Mouse (Mus musculus) kidney, embryonic 15.5 days (tissue): Measurements from ENCODE around the gene Specc1l. TPM values are rescaled to one million over a fixed set of nuclear protein-coding genes. Genes with fewer than 3 reads are reported as not detected.
"Not testable (repeated sequence)": the region's sequence is repeated elsewhere in the genome, so short reads cannot be mapped to it uniquely, and the experiment has no call there.

Source experiments
- ATAC-seq: fragments of 200-750 bp; cut with Nextera tagmentation; replicated peaks from 2 replicates; pipeline ENCODE4 v1.8.0; 2017; ENCODE audit warnings: moderate TSS enrichment; ENCODE audit not compliant: low FRiP score
- H3K27ac ChIP-seq: fragments of 300-500 bp; sonication (generic); 2 replicates; pipeline ENCODE4 v1.5.1; 2015; ENCODE audit warnings: mild to moderate bottlenecking, inconsistent platforms
- H3K27me3 ChIP-seq: fragments of 300-500 bp; sonication (generic); 2 replicates; pipeline ENCODE4 v1.6.1; 2015; ENCODE audit warnings: inconsistent platforms
- H3K36me3 ChIP-seq: fragments of 300-500 bp; sonication (generic); 2 replicates; pipeline ENCODE4 v1.6.1; 2015; ENCODE audit warnings: inconsistent platforms
- H3K4me1 ChIP-seq: fragments of 300-500 bp; sonication (generic); 2 replicates; pipeline ENCODE4 v1.6.1; 2015; ENCODE audit warnings: inconsistent platforms
- H3K4me2 ChIP-seq: fragments of 300-500 bp; sonication (generic); 2 replicates; pipeline ENCODE4 v1.6.1; 2015; ENCODE audit warnings: moderate library complexity, mild to moderate bottlenecking, inconsistent platforms
- H3K4me3 ChIP-seq: fragments of 300-500 bp; sonication (generic); replicated peaks from 2 replicates; pipeline ENCODE4 v1.5.1; 2015; ENCODE audit warnings: mild to moderate bottlenecking, inconsistent platforms
- H3K9ac ChIP-seq: fragments of 300-500 bp; sonication (generic); 2 replicates; pipeline ENCODE4 v1.6.1; 2015; ENCODE audit warnings: mild to moderate bottlenecking, inconsistent platforms
- H3K9me3 ChIP-seq: fragments of 300-500 bp; sonication (generic); replicated peaks from 2 replicates; pipeline ENCODE4 v1.6.1; 2016; ENCODE audit warnings: inconsistent platforms
- WGBS: fragments of 180-500 bp; shearing (Covaris S2); methylation state at CpG from one replicate; pipeline ENCODE4 v1.1.7; 2015; ENCODE audit warnings: mixed read lengths; 5-methylcytosine and 5-hydroxymethylcytosine counted together
- polyA plus RNA-seq: library from polyadenylated mRNA; unstranded; fragments of >200 nt; fragmentation: Nextera tagmentation; extraction: Ambion mirVana; gene quantifications from 2 replicates; pipeline ENCODE4 v1.2.1, GENCODE M21; 2015

Specc1l gene
- polyA plus RNA-seq, 1 experiment from 2014 or later: 34.1 TPM

DNA sequence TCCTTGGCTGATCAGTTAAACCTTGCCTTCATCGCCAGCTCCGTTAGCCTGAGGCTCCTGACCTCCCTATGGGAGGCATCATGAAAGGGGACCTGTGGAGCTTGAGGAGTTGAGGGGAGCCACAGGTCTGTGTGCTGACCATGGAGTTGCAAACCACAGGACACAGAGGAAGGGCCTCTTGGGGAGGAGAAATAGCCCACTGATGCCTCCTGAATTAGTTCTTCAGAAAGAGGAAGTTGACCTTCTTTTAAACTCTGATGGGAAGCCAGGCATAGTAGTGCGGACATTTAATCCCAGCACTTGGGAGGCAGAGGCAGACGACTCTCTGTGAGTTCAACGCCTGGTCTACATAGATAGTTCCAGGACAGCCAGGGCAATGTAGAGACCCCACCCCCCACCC is 127.0 kb downstream of the Specc1l start:
- no peak for ATAC-seq
- no peak overlapping the region for H3K4me3 ChIP-seq
- H3K9me3 ChIP-seq: no peaks in the 10 kb centered on the region
- 0 out of 2 replicates have a peak, but pooled peaks cover 6% of the 10 kb centered on the region for H3K4me1 ChIP-seq
- no peak overlapping the region for H3K27ac ChIP-seq
- H3K9ac ChIP-seq: no peak overlapping the region
- peaks cover 3% of the 10 kb centered on the region; the same call in 1 of the 2 replicates for H3K27me3 ChIP-seq
- H3K36me3 ChIP-seq: no peaks in the 10 kb centered on the region
- H3K4me2 ChIP-seq: no peak overlapping the region
- WGBS: 84% methylated on average over 5 of the region's 5 CpGs

DNA sequence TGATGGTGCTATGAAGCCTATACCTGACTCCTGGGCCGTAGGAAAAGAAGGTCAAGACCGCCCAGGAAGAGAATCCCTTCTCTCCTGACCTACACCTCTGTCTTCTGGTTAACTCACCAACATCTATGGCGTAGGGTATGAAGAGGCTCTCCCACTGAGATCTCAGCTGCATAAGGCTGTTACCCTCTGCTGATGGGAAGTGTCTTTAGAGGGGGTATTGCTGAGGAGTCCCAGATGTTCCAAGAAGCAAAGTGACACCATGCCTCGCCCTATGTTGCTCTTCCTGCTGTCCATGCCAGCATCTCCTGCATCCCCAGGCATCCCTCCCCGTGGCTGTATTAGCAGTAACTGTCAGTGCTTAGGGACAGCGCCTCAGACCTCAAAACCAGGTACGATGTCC is 127.5 kb downstream of the Specc1l start:
- no peak overlapping the region for H3K4me2 ChIP-seq
- no peak overlapping the region for H3K4me3 ChIP-seq
- H3K4me1 ChIP-seq: 0 out of 2 replicates have a peak, but pooled peaks cover 6% of the 10 kb centered on the region
- no peak for ATAC-seq
- peaks cover 3% of the 10 kb centered on the region; the same call in 1 of the 2 replicates for H3K27me3 ChIP-seq
- no peak overlapping the region for H3K9ac ChIP-seq
- no peak overlapping the region for H3K27ac ChIP-seq
- WGBS: 88% methylated on average over 7 of the region's 7 CpGs
- no peaks in the 10 kb centered on the region for H3K9me3 ChIP-seq
- no peaks in the 10 kb centered on the region for H3K36me3 ChIP-seq

DNA sequence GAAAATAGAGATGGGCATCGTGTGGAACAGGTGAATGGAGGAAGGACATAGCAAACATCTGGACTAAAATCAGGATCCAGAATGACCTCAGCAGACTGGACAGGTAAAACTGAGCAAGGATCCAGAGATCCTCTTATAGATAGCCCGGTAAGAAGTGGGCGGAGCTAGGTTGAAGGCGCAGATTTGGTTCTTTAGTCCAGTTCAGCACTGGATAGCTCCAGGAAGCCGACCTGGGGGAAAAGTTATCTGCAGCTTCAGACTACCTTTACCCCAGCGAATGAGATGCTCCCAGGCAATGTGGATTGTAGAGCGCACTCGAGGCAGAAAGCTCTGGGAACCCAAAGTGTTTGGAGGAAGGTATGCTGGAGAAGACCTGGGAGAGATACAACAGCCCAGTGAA is 130.1 kb downstream of the Specc1l start:
- H3K36me3 ChIP-seq: no peaks in the 10 kb centered on the region
- H3K9me3 ChIP-seq: no peaks in the 10 kb centered on the region
- ATAC-seq: no peak
- no peak overlapping the region for H3K27ac ChIP-seq
- peaks cover 3% of the 10 kb centered on the region; the same call in 1 of the 2 replicates for H3K27me3 ChIP-seq
- no peak overlapping the region for H3K9ac ChIP-seq
- H3K4me3 ChIP-seq: no peak overlapping the region
- WGBS: 37% methylated on average over 8 of the region's 8 CpGs
- H3K4me2 ChIP-seq: no peak overlapping the region
- H3K4me1 ChIP-seq: 0 out of 2 replicates have a peak, but pooled peaks cover 2% of the 10 kb centered on the region

DNA sequence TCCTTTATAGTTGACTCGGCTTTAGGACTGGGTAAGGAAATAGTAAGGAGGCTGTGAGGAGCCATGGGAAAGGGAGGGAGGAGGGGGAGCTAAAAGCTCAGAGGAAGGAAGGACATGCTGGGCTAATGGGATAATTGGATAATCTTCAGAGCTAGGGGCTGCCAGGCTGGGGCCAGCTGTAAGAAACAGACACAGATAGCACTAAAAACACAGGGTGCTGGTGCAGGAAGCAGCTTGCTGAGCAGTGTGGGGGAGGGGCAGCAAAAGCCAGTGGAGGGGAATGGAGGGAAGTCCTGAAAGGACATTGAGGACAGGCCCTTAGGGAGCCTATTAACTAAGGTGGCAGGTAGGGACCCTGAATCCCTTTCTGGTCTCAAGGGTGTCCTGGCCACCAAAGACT is 132.7 kb downstream of the Specc1l start:
- H3K27me3 ChIP-seq, ATAC-seq, H3K4me2 ChIP-seq, H3K9ac ChIP-seq, H3K4me1 ChIP-seq, H3K4me3 ChIP-seq, H3K9me3 ChIP-seq, H3K27ac ChIP-seq, H3K36me3 ChIP-seq: not testable (repeated sequence)
- WGBS: 58% methylated on average over 1 of the region's 1 CpGs

DNA sequence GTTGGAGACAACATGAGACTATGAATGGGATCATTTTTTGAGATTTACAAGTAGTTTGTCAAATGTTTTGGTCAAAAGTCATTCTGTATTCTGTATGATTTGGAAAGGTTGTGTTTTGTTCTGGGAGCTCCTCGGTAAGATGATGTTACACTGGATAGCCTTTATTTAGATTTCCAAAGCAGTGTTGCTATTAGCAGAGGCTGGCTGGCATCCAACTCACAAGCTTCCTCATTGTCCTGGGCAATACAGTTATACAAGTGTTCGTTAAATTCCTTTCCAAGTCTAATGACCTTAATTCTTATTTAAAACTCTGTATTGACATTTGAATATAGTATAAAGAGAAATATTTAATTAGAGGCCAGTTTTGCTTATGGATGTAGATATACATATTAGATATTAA is 133.4 kb downstream of the Specc1l start:
- Histone ChIP-seq H3K9me3 (no peaks in the 10 kb centered on the region), H3K27me3 (peaks cover 3% of the 10 kb centered on the region; the same call in 1 of the 2 replicates), H3K36me3 (no peaks in the 10 kb centered on the region), H3K4me3 (no peak overlapping the region), H3K9ac (no peak overlapping the region), H3K4me1 (no peaks in the 10 kb centered on the region), H3K4me2 (no peak overlapping the region), H3K27ac (no peak overlapping the region)
- WGBS: 64% methylated on average over 2 of the region's 2 CpGs
- no peak for ATAC-seq

DNA sequence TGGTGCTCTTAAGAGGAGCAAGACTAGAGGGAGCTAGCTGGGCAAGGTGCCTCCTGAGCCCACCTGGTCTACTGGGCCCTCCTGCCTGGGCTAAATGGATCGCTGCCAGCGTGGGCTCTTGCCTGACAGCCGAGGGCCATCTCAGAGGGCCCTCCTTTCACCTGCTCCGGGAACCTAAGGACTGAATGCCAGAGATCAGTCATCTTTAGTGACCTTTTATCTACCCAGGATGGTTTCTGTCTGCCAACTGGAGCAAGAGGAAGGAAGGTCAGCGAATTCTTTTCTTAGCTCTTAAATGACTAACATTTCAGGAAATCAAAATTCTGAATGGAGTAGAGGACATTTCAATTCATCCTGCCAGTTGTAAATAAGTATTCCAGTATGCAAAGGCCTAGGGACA is 138.7 kb downstream of the Specc1l start:
- ATAC-seq: no peak
- H3K27me3 ChIP-seq: no peaks in the 10 kb centered on the region
- H3K36me3 ChIP-seq: no peaks in the 10 kb centered on the region
- H3K4me1 ChIP-seq: no peaks in the 10 kb centered on the region
- no peak overlapping the region for H3K4me2 ChIP-seq
- H3K9me3 ChIP-seq: no peaks in the 10 kb centered on the region
- no peak overlapping the region for H3K4me3 ChIP-seq
- H3K27ac ChIP-seq: no peak overlapping the region
- no peak overlapping the region for H3K9ac ChIP-seq
- 78% methylated on average over 5 of the region's 5 CpGs for WGBS

DNA sequence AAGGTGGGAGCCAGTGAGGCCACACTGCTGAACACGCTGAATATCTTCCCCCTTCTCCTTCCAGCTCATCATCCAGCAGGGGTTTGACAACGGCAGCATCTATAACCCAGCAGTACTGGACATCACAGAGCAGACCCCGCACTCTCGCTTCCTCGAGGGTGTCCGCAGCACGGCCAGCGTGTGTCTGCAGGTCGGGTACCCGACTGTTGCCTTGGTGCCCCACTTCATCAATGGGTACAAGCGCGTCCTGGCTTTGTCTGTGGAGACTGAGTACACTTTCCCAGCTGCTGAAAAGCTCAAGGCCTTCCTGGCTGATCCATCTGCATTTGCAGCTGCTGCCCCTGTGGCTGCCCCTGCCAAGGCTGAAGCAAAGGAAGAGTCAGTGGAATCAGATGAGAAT is 140.7 kb downstream of the Specc1l start:
- H3K4me2 ChIP-seq: no peak overlapping the region
- H3K36me3 ChIP-seq: no peaks in the 10 kb centered on the region
- no peaks in the 10 kb centered on the region for H3K27me3 ChIP-seq
- ATAC-seq: no peak
- no peak overlapping the region for H3K27ac ChIP-seq
- H3K4me3 ChIP-seq: no peak overlapping the region
- no peak overlapping the region for H3K9ac ChIP-seq
- no peaks in the 10 kb centered on the region for H3K9me3 ChIP-seq
- WGBS: 95% methylated on average over 12 of the region's 12 CpGs
- no peaks in the 10 kb centered on the region for H3K4me1 ChIP-seq

DNA sequence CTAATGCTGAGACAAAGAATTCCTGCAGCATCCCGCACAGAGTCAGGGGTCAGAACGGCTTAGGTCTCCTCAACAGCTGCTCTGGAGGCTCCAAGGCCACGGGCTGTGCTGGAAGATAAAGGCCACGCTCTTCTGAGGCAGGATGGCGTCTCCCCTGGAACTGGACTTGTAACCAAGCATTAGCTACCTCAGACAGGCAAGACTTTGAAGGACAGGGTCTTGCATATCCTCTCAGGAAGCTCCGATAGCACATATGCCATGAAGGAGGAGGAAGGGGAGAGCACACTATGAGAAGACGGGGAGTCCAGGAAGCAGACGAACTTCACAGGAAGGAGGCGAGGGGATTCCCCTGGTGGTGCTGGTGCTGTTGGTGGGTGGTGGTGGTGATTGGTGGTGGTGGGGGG is 142.0 kb downstream of the Specc1l start:
- 66% methylated on average over 9 of the region's 9 CpGs for WGBS
- not testable (repeated sequence) for ATAC-seq

DNA sequence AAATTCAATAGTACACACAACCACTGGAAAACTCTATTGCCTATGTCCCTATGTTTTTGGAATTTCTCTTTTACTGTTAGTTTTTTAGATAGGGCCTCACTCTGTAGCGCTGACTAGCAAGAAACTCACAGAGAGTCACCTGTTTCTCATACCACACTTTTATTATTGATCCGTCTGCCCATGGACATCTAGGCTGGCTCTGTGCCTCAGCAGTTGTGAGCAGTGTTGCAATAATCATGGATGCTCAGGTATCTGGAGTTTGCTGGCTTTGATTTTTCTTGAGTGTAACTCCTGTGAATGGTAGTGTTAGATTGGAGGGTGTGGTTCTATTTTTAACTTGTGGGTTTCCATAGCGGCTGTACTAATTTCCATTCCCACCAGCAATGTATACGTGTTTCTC is 143.5 kb downstream of the Specc1l start:
- H3K27me3 ChIP-seq: no peaks in the 10 kb centered on the region
- no peak overlapping the region for H3K4me3 ChIP-seq
- H3K4me2 ChIP-seq: no peak overlapping the region
- ATAC-seq: no peak
- H3K9ac ChIP-seq: no peak overlapping the region
- H3K9me3 ChIP-seq: no peaks in the 10 kb centered on the region
- WGBS: 83% methylated on average over 4 of the region's 4 CpGs
- no peaks in the 10 kb centered on the region for H3K36me3 ChIP-seq
- H3K4me1 ChIP-seq: no peaks in the 10 kb centered on the region
- H3K27ac ChIP-seq: no peak overlapping the region

More for the DNA sequence above, 142.0 kb downstream of the Specc1l start:
- not testable (repeated sequence) for H3K4me1 ChIP-seq, H3K4me2 ChIP-seq, H3K9me3 ChIP-seq, H3K4me3 ChIP-seq, H3K27me3 ChIP-seq, H3K27ac ChIP-seq, H3K36me3 ChIP-seq, H3K9ac ChIP-seq

Other genes starting within 250 kb of the Specc1l start
- 5.3 and 6.7 TPM in 2 replicates for gene Gnaz, start 244.9 kb upstream of the Specc1l start, polyA plus RNA-seq
- gene Rsph14, start 179.5 kb upstream of the Specc1l start, polyA plus RNA-seq: not detected in 2 replicates
- gene Rab36, start 175.0 kb upstream of the Specc1l start, polyA plus RNA-seq: 9.3 and 12.8 TPM in 2 replicates
- 6.0 and 6.6 TPM in 2 replicates for gene Bcr, start 151.5 kb upstream of the Specc1l start, polyA plus RNA-seq
- 4.6 and 6.5 TPM in 2 replicates for gene Adora2a, start 104.8 kb downstream of the Specc1l start, polyA plus RNA-seq
- gene Upb1, start 189.0 kb downstream of the Specc1l start, polyA plus RNA-seq: 1.6 and 1.8 TPM in 2 replicates